Mouse (Mus musculus): Measurements from ENCODE around the gene Tcea3.
A peak's percentile ranks its signal among the peaks of the same experiment; 100 is the strongest.

GRCm38 (mm10) chr4:136260491-136261180 lies 13.1 kb downstream of the Tcea3 start:
- TF ChIP-seq POLR2A (IDR thresholded peaks at IDR 0.05; ENCODE audit: control insufficient read depth, extremely low read depth, insufficient read depth, low read length, poor library complexity) (no peak), CTCF (IDR thresholded peaks at IDR 0.05; ENCODE audit: borderline replicate concordance, control insufficient read depth, extremely low read depth, insufficient read depth, low read length, poor library complexity) (peak; percentile 90)

Measured in thymus, adult 2 months (tissue).